Mouse (Mus musculus): ENCODE results near the gene Lyg2. TPM values are rescaled to one million over a fixed set of nuclear protein-coding genes. Genes with fewer than 3 reads are reported as not detected.

The Lyg2 gene
- polyA plus RNA-seq, 1 experiment from 2014 or later, result not detected

DNA sequence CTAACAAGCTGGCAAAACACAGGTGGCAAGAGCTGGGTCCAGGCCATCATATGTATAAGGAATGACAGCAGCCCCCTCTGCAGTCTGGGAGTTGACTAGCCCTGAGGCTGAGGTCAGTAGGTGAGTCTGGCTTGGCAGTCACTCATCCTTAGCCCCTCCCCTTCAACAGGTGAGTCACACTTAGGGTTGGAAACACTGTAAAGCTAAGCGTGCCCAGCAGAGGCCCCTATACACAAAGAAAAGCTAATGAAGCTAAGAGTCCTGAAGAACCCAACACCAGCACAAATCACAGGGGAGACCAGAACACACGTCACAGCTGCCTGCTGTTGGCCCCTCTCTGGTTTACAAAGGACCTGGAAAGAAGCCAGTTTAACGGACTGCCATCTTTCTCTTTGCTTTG, 15.5 kb upstream of the Lyg2 start:
- no peak overlapping the region for H3K27ac ChIP-seq (ENCODE audit: low read length)
- no peak overlapping the region for H3K4me2 ChIP-seq (ENCODE audit: low read length)
- WGBS, result 9% methylated on average over 3 of the region's 3 CpGs
- H3K4me3 ChIP-seq (ENCODE audit: low read depth, low read length), result no peak overlapping the region
- H3K27me3 ChIP-seq (ENCODE audit: control insufficient read depth, insufficient read depth, low read depth, low read length), result no peaks in the 10 kb centered on the region
- H3K4me1 ChIP-seq (ENCODE audit: control insufficient read depth, insufficient read depth, low read length), result no peaks in the 10 kb centered on the region
- ATAC-seq, result no peak
- H3K36me3 ChIP-seq (ENCODE audit: control insufficient read depth, insufficient read depth, low read length), result no peaks in the 10 kb centered on the region
- no peaks in the 10 kb centered on the region for H3K9me3 ChIP-seq (replicated peaks; ENCODE audit: control insufficient read depth, low read length, poor library complexity, severe bottlenecking)
- H3K9ac ChIP-seq (ENCODE audit: low read depth, low read length), result no peak overlapping the region

DNA sequence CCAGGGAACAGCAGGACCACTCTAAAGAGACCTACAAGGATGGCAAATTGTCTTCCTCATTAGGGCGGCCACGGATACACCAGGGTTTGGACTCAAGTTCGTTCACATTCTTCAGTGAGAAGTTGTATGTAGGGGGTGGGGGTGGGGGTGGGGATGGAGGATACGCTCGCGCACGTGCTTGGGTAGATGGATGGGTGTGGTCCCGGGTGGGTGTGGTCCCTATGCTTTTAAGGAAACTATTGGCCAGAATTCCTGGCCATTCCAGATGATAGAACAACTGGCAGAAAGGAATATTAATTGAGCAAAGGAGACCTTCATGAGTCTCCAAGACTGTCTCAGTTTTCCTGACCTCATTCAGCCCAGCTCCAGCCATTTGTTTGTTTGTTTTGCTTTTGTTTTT, 9.7 kb upstream of the Lyg2 start:
- Histone ChIP-seq H3K27me3 (ENCODE audit: control insufficient read depth, insufficient read depth, low read depth, low read length) (no peaks in the 10 kb centered on the region), H3K27ac (ENCODE audit: low read length) (no peak overlapping the region), H3K4me1 (ENCODE audit: control insufficient read depth, insufficient read depth, low read length) (no peaks in the 10 kb centered on the region), H3K9me3 (replicated peaks; ENCODE audit: control insufficient read depth, low read length, poor library complexity, severe bottlenecking) (no peaks in the 10 kb centered on the region), H3K9ac (ENCODE audit: low read depth, low read length) (no peak overlapping the region), H3K36me3 (ENCODE audit: control insufficient read depth, insufficient read depth, low read length) (no peaks in the 10 kb centered on the region), H3K4me2 (ENCODE audit: low read length) (no peak overlapping the region), H3K4me3 (ENCODE audit: low read depth, low read length) (no peak overlapping the region)
- WGBS, result 74% methylated on average over 8 of the region's 8 CpGs
- no peak for ATAC-seq

DNA sequence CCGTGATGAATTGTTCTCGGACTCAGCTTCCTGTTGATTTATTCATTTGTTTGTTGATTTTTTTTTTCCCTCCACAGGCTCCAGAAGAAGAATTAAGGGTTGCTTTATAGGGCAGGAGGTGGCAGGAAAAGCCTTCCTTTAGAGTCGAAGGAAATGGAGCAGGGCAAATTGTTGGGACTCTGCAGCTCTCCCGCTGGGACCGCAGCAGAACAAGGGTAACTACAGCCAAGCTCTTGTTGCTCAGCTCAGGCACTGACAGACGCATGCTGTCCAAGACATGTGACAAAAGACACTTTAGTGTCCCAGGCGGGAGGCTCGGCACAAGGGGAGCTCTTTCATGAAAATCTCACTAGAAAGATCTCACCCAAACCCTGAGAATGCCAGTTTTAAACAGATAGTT, 6.2 kb upstream of the Lyg2 start:
- H3K9me3 ChIP-seq (replicated peaks; ENCODE audit: control insufficient read depth, low read length, poor library complexity, severe bottlenecking), result no peaks in the 10 kb centered on the region
- H3K4me3 ChIP-seq (ENCODE audit: low read depth, low read length), result no peak overlapping the region
- H3K9ac ChIP-seq (ENCODE audit: low read depth, low read length), result no peak overlapping the region
- H3K4me2 ChIP-seq (ENCODE audit: low read length), result no peak overlapping the region
- H3K27me3 ChIP-seq (ENCODE audit: control insufficient read depth, insufficient read depth, low read depth, low read length), result no peaks in the 10 kb centered on the region
- ATAC-seq, result no peak
- H3K27ac ChIP-seq (ENCODE audit: low read length), result no peak overlapping the region
- H3K4me1 ChIP-seq (ENCODE audit: control insufficient read depth, insufficient read depth, low read length), result no peaks in the 10 kb centered on the region
- H3K36me3 ChIP-seq (ENCODE audit: control insufficient read depth, insufficient read depth, low read length), result no peaks in the 10 kb centered on the region
- WGBS, result 58% methylated on average over 8 of the region's 8 CpGs

DNA sequence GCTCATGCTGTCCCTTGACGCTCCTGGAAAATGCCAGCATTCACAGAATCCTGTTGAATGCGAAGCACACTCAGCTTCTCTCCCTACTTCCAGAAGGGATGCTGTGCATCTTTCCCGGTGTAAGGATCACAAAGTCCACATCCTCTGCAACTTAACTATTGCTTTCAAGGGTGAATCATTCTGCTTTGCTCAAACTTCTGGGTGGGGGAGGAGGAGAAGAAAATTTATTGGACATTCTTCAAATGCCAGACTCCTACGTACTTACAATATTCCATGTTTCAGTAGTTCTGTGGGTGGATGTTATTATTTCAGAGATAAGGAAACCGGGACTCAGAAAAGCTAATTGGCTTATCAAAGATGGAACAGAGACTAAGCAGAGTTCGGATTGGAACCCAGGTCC, 1.8 kb upstream of the Lyg2 start:
- H3K4me1 ChIP-seq (ENCODE audit: control insufficient read depth, insufficient read depth, low read length), result no peaks in the 10 kb centered on the region
- no peak overlapping the region for H3K9ac ChIP-seq (ENCODE audit: low read depth, low read length)
- ATAC-seq, result no peak
- H3K27me3 ChIP-seq (ENCODE audit: control insufficient read depth, insufficient read depth, low read depth, low read length), result no peaks in the 10 kb centered on the region
- WGBS, result 86% methylated on average over 6 of the region's 6 CpGs
- no peak overlapping the region for H3K4me2 ChIP-seq (ENCODE audit: low read length)
- H3K4me3 ChIP-seq (ENCODE audit: low read depth, low read length), result no peak overlapping the region
- H3K9me3 ChIP-seq (replicated peaks; ENCODE audit: control insufficient read depth, low read length, poor library complexity, severe bottlenecking), result no peaks in the 10 kb centered on the region
- H3K36me3 ChIP-seq (ENCODE audit: control insufficient read depth, insufficient read depth, low read length), result no peaks in the 10 kb centered on the region
- no peak overlapping the region for H3K27ac ChIP-seq (ENCODE audit: low read length)

DNA sequence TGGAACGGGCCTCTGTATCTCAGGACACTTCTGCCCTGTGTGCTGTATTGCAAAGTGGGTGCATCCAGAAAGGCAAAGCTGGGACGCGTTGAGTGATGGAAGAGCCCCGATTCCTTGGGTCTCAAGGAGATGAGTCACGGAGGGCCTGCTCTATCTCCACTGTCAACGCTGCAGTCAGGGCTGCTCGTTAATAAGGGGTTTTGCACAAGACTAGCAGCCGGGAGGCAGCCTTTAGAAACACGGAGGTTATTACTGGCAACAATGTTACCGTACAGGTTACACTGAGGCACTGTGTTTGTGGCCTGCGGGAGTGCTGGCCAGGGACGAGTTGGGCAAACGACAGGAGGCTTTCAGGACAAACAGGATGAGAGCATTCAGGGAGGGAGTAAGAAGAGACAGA, 1.4 kb upstream of the Lyg2 start:
- no peak overlapping the region for H3K4me2 ChIP-seq (ENCODE audit: low read length)
- no peaks in the 10 kb centered on the region for H3K27me3 ChIP-seq (ENCODE audit: control insufficient read depth, insufficient read depth, low read depth, low read length)
- ATAC-seq, result no peak
- no peaks in the 10 kb centered on the region for H3K36me3 ChIP-seq (ENCODE audit: control insufficient read depth, insufficient read depth, low read length)
- H3K9me3 ChIP-seq (replicated peaks; ENCODE audit: control insufficient read depth, low read length, poor library complexity, severe bottlenecking), result no peaks in the 10 kb centered on the region
- no peaks in the 10 kb centered on the region for H3K4me1 ChIP-seq (ENCODE audit: control insufficient read depth, insufficient read depth, low read length)
- WGBS, result 83% methylated on average over 13 of the region's 13 CpGs
- no peak overlapping the region for H3K4me3 ChIP-seq (ENCODE audit: low read depth, low read length)
- no peak overlapping the region for H3K27ac ChIP-seq (ENCODE audit: low read length)
- no peak overlapping the region for H3K9ac ChIP-seq (ENCODE audit: low read depth, low read length)

DNA sequence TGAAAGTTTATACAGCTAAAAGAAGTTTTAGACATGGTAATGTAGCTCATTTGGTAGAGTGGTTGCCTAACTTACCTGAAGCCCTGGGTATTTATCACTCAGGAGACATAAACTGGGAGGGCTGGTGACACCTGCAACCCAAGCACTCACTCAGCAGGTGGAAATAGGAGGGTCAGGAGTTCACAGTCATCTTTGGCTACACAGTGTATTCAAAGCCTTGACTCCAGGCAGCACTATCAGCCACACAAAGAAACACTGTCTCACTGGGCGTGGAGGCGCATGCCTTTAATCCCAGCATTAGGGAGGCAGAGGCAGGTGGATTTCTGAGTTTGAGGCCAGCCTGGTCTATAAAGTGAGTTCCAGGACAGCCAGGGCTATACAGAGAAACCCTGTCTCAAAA, 3.5 kb downstream of the Lyg2 start:
- Histone ChIP-seq H3K27ac (ENCODE audit: low read length) (no peak overlapping the region), H3K4me1 (ENCODE audit: control insufficient read depth, insufficient read depth, low read length) (no peaks in the 10 kb centered on the region), H3K27me3 (ENCODE audit: control insufficient read depth, insufficient read depth, low read depth, low read length) (no peaks in the 10 kb centered on the region), H3K9me3 (replicated peaks; ENCODE audit: control insufficient read depth, low read length, poor library complexity, severe bottlenecking) (no peaks in the 10 kb centered on the region), H3K4me3 (ENCODE audit: low read depth, low read length) (no peak overlapping the region), H3K36me3 (ENCODE audit: control insufficient read depth, insufficient read depth, low read length) (no peaks in the 10 kb centered on the region), H3K4me2 (ENCODE audit: low read length) (no peak overlapping the region), H3K9ac (ENCODE audit: low read depth, low read length) (no peak overlapping the region)
- WGBS, result 76% methylated on average over 2 of the region's 2 CpGs
- ATAC-seq, result no peak

DNA sequence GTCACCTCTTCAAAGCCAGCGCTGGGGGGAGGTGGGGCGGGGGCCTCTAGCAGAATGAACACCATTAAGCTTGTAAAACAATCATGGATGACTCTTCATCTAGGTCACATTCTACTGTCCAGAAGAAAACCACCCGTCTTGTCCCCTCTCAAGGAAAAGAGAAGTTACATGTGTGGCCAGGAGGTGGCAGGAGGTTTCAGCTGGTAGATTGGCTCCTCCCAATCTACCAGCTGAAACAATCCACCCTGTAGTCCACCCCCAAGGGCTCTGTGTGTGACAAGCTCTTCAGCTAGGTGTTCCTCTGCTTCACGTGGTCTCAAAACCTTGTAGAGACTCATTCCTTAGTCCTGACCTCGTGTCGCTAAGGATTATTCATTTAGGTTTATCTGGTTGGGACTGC, 13.1 kb downstream of the Lyg2 start:
- H3K27ac ChIP-seq (ENCODE audit: low read length), result no peak overlapping the region
- no peak overlapping the region for H3K9ac ChIP-seq (ENCODE audit: low read depth, low read length)
- H3K9me3 ChIP-seq (replicated peaks; ENCODE audit: control insufficient read depth, low read length, poor library complexity, severe bottlenecking), result no peaks in the 10 kb centered on the region
- ATAC-seq, result no peak
- no peak overlapping the region for H3K4me2 ChIP-seq (ENCODE audit: low read length)
- no peak overlapping the region for H3K4me3 ChIP-seq (ENCODE audit: low read depth, low read length)
- WGBS, result 40% methylated on average over 6 of the region's 6 CpGs
- H3K36me3 ChIP-seq (ENCODE audit: control insufficient read depth, insufficient read depth, low read length), result peaks cover 11% of the 10 kb centered on the region
- H3K4me1 ChIP-seq (ENCODE audit: control insufficient read depth, insufficient read depth, low read length), result no peaks in the 10 kb centered on the region
- no peaks in the 10 kb centered on the region for H3K27me3 ChIP-seq (ENCODE audit: control insufficient read depth, insufficient read depth, low read depth, low read length)

DNA sequence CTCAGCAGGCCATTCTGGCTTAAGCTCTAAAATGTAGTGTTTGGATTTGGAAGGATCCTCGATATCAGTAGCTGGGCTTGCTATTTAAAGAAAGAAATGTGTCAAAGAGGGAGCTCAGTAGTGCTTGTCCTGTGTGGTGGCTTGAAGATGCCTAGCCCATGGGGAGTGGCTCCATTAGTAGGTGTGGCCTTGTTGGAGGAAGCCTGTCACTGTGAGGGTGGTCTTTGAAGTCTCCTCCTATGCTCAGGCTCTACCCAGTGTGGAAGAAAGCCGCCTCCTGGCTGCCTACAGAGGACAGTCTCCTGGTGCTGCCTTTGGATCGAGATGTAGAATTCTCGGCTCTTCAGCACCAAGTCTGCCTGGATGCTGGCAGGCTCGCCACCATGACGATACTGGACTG, 16.0 kb downstream of the Lyg2 start:
- Histone ChIP-seq H3K9ac (ENCODE audit: low read depth, low read length) (no peak overlapping the region), H3K4me1 (ENCODE audit: control insufficient read depth, insufficient read depth, low read length) (no peaks in the 10 kb centered on the region), H3K27me3 (ENCODE audit: control insufficient read depth, insufficient read depth, low read depth, low read length) (no peaks in the 10 kb centered on the region), H3K4me3 (ENCODE audit: low read depth, low read length) (no peak overlapping the region), H3K4me2 (ENCODE audit: low read length) (no peak overlapping the region), H3K9me3 (replicated peaks; ENCODE audit: control insufficient read depth, low read length, poor library complexity, severe bottlenecking) (no peaks in the 10 kb centered on the region), H3K27ac (ENCODE audit: low read length) (no peak overlapping the region), H3K36me3 (ENCODE audit: control insufficient read depth, insufficient read depth, low read length) (peaks cover 23% of the 10 kb centered on the region)
- ATAC-seq, result no peak
- 64% methylated on average over 6 of the region's 6 CpGs for WGBS

DNA sequence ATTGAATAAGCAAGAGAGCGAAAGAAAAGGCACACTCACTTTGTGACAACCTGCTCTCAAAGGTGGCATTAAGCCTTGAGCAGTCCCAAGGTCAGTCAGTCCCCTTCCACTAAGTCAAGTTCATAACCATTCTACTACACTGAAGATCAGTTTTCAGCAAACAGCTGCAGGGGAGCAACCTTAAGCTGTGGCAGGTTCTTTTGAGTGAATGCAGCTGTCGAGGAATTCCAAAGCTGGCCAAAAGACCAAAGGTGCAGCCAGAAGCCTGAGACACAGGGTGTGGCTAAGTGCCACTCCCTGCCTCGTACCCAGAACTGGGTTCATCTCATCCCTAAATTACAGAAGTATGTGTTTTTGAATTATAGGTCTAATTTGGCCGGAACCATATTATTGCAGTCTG, 16.5 kb downstream of the Lyg2 start:
- no peak overlapping the region for H3K4me2 ChIP-seq (ENCODE audit: low read length)
- peaks cover 24% of the 10 kb centered on the region for H3K36me3 ChIP-seq (ENCODE audit: control insufficient read depth, insufficient read depth, low read length)
- H3K4me1 ChIP-seq (ENCODE audit: control insufficient read depth, insufficient read depth, low read length), result no peaks in the 10 kb centered on the region
- H3K9me3 ChIP-seq (replicated peaks; ENCODE audit: control insufficient read depth, low read length, poor library complexity, severe bottlenecking), result no peaks in the 10 kb centered on the region
- WGBS, result 83% methylated on average over 4 of the region's 4 CpGs
- ATAC-seq, result no peak
- no peak overlapping the region for H3K27ac ChIP-seq (ENCODE audit: low read length)
- H3K27me3 ChIP-seq (ENCODE audit: control insufficient read depth, insufficient read depth, low read depth, low read length), result no peaks in the 10 kb centered on the region
- H3K9ac ChIP-seq (ENCODE audit: low read depth, low read length), result no peak overlapping the region
- H3K4me3 ChIP-seq (ENCODE audit: low read depth, low read length), result no peak overlapping the region

DNA sequence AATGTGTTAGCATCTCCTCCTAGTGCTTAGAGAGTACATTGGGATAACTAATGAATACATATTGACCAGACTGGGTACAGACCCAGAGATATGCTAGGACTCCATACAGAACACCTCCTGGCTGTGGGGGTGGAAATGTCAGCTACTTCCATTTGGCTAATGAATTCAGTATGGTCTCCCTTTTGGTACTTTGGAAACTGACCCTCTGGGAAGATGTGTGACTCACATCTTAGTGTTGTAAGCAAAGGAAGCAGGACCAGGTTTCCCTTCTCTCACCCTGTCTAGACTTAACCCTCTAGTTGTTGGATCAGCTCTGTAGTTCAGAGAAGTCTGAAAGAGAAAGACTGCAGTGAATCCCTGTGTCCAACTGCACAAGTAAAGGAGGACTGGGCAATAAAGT, 21.7 kb downstream of the Lyg2 start:
- no peaks in the 10 kb centered on the region for H3K27me3 ChIP-seq (ENCODE audit: control insufficient read depth, insufficient read depth, low read depth, low read length)
- H3K9ac ChIP-seq (ENCODE audit: low read depth, low read length), result no peak overlapping the region
- ATAC-seq, result no peak
- H3K4me2 ChIP-seq (ENCODE audit: low read length), result no peak overlapping the region
- no peak overlapping the region for H3K27ac ChIP-seq (ENCODE audit: low read length)
- H3K36me3 ChIP-seq (ENCODE audit: control insufficient read depth, insufficient read depth, low read length), result peaks cover 30% of the 10 kb centered on the region
- no peaks in the 10 kb centered on the region for H3K9me3 ChIP-seq (replicated peaks; ENCODE audit: control insufficient read depth, low read length, poor library complexity, severe bottlenecking)
- H3K4me3 ChIP-seq (ENCODE audit: low read depth, low read length), result no peak overlapping the region
- peaks cover 16% of the 10 kb centered on the region for H3K4me1 ChIP-seq (ENCODE audit: control insufficient read depth, insufficient read depth, low read length)
